Mouse (Mus musculus) gastrocnemius, postnatal 25 days (tissue): ENCODE results near the gene Sh3bp5. TPM values are rescaled to one million over a fixed set of nuclear protein-coding genes. Genes with fewer than 3 reads are reported as not detected.

ENCODE experiments used
- total RNA-seq, 2 experiments: library from RNA; stranded (reverse); gene quantifications; 1 replicate in 1 of 2; 2 replicates in 1 of 2; pipeline ENCODE4 v1.2.3; 2021

Sh3bp5 gene
- total RNA-seq, 2 experiments from 2014 or later: 33.9 to 46.8 TPM

Other genes with a start within 250 kb of the Sh3bp5 start
- gene Tnnc1, start 227.8 kb downstream of the Sh3bp5 start, total RNA-seq: 100 to 1,000 TPM; 137 to 627 TPM
- gene Nisch, start 219.1 kb downstream of the Sh3bp5 start, total RNA-seq: 10 to 100 TPM; 63.7 to 67.7 TPM
- gene Sema3g, start 218.2 kb downstream of the Sh3bp5 start, total RNA-seq: 1 to 10 TPM; 6.0 to 6.1 TPM
- 1 to 10 TPM; 5.2 to 6.3 TPM for gene Phf7, start 184.8 kb downstream of the Sh3bp5 start, total RNA-seq
- gene Bap1, start 184.6 kb downstream of the Sh3bp5 start, total RNA-seq: 10 to 100 TPM; 41.2 to 43.0 TPM
- under 1 TPM; 0.16 to 0.18 TPM for gene Dnah1, start 112.2 kb downstream of the Sh3bp5 start, total RNA-seq
- 10 to 100 TPM; 28.4 to 29.3 TPM for gene Capn7, start 99.4 kb downstream of the Sh3bp5 start, total RNA-seq
- gene Eaf1, start 58.3 kb upstream of the Sh3bp5 start, total RNA-seq: 1 to 10 TPM; 8.5 to 8.6 TPM
- 1 to 10 TPM; 6.9 to 9.8 TPM for gene Mettl6, start 59.0 kb upstream of the Sh3bp5 start, total RNA-seq
- gene Colq, start 155.3 kb upstream of the Sh3bp5 start, total RNA-seq: 1 to 10 TPM; 6.4 to 9.6 TPM
- gene Gm49387, start 204.8 kb upstream of the Sh3bp5 start, total RNA-seq: 1 to 10 TPM in 1 of 2 experiments, under 1 TPM in 1; 0.79 to 1.3 TPM
- gene Btd, start 204.9 kb upstream of the Sh3bp5 start, total RNA-seq: 1 to 10 TPM; 4.1 to 6.2 TPM
- gene Hacl1, start 205.2 kb upstream of the Sh3bp5 start, total RNA-seq: 1 to 10 TPM; 3.7 to 7.8 TPM